Mouse (Mus musculus) fibroblast of lung, adult 2 months (primary cell): ENCODE data around the gene Mnt.
A peak's percentile ranks its signal among the peaks of the same experiment; 100 is the strongest.

Experiments used
- DNase-seq: peaks from one replicate; pipeline ENCODE4 v3.0.0-alpha.2; 2011; ENCODE audit warnings: low read depth

The Mnt gene

GRCm38 (mm10) chr11:74847919-74848521, 17.3 kb downstream of the Mnt start:
- no peak for DNase-seq

GRCm38 (mm10) chr11:74850998-74851661, 20.4 kb downstream of the Mnt start:
- no peak for DNase-seq

GRCm38 (mm10) chr11:74857756-74858155, 27.0 kb downstream of the Mnt start:
- DNase-seq: no peak

GRCm38 (mm10) chr11:74862129-74862528, 31.4 kb downstream of the Mnt start:
- DNase-seq: no peak

GRCm38 (mm10) chr11:74863471-74863870, 32.8 kb downstream of the Mnt start:
- DNase-seq: no peak

- no peak for DNase-seq
Measured at GRCm38 (mm10) chr11:74864421-74864820, 33.7 kb downstream of the Mnt start.

GRCm38 (mm10) chr11:74865252-74865651, 34.5 kb downstream of the Mnt start:
- DNase-seq: no peak

- peak; percentile 91 for DNase-seq
Measured at GRCm38 (mm10) chr11:74866640-74867039, 35.9 kb downstream of the Mnt start.

GRCm38 (mm10) chr11:74867181-74867580, 36.5 kb downstream of the Mnt start:
- DNase-seq: peak; percentile 68

- no peak for DNase-seq
Measured at GRCm38 (mm10) chr11:74868046-74868760, 37.5 kb downstream of the Mnt start.

GRCm38 (mm10) chr11:74869603-74870002, 38.9 kb downstream of the Mnt start:
- no peak for DNase-seq

- DNase-seq: no peak
Measured at GRCm38 (mm10) chr11:74870544-74870943, 39.8 kb downstream of the Mnt start.

GRCm38 (mm10) chr11:74870991-74871622, 40.4 kb downstream of the Mnt start:
- DNase-seq: no peak

GRCm38 (mm10) chr11:74874630-74875029, 43.9 kb downstream of the Mnt start:
- DNase-seq: no peak

- peak; percentile 72 for DNase-seq
Measured at GRCm38 (mm10) chr11:74876801-74877200, 46.1 kb downstream of the Mnt start.

GRCm38 (mm10) chr11:74880999-74881398, 50.3 kb downstream of the Mnt start:
- peak; percentile 56 for DNase-seq

GRCm38 (mm10) chr11:74881979-74882378, 51.3 kb downstream of the Mnt start:
- DNase-seq: no peak

GRCm38 (mm10) chr11:74883098-74883497, 52.4 kb downstream of the Mnt start:
- DNase-seq: no peak

- no peak for DNase-seq
Measured at GRCm38 (mm10) chr11:74894619-74895018, 63.9 kb downstream of the Mnt start.
